Mouse (Mus musculus) midbrain, embryonic 11.5 days (tissue): ENCODE data around the gene Tlr9. TPM values are rescaled to one million over a fixed set of nuclear protein-coding genes. Genes with fewer than 3 reads are reported as not detected.
A peak's percentile ranks its signal among the peaks of the same experiment; 100 is the strongest.

ENCODE experiments used
- ATAC-seq: fragments of 200-750 bp; cut with Nextera tagmentation; 2 replicates; pipeline ENCODE4 v1.8.0; 2017; ENCODE audit warnings: moderate TSS enrichment, moderate library complexity; ENCODE audit not compliant: low FRiP score
- DNase-seq: peaks from one replicate; pipeline ENCODE4 v3.0.0; 2015; ENCODE audit warnings: low spot score; ENCODE audit errors: missing footprints
- H3K27ac ChIP-seq: fragments of 300-500 bp; sonication (generic); 2 replicates; pipeline ENCODE4 v1.5.1; 2014; ENCODE audit warnings: low read depth, low read length
- H3K27me3 ChIP-seq: fragments of 300-500 bp; sonication (generic); 2 replicates; pipeline ENCODE4 v1.6.1; 2014; ENCODE audit warnings: mild to moderate bottlenecking, low read length, moderate library complexity, mixed read lengths; ENCODE audit not compliant: control insufficient read depth, insufficient read depth
- H3K36me3 ChIP-seq: fragments of 300-500 bp; sonication (generic); 2 replicates; pipeline ENCODE4 v1.6.1; 2014; ENCODE audit warnings: mild to moderate bottlenecking, low read length, moderate library complexity, mixed read lengths; ENCODE audit not compliant: control insufficient read depth, insufficient read depth
- H3K4me1 ChIP-seq: fragments of 300-500 bp; sonication (generic); 2 replicates; pipeline ENCODE4 v1.6.1; 2014; ENCODE audit warnings: low read length; ENCODE audit not compliant: control insufficient read depth, insufficient read depth
- H3K4me2 ChIP-seq: fragments of 300-500 bp; sonication (generic); 2 replicates; pipeline ENCODE4 v1.6.1; 2014; ENCODE audit warnings: mild to moderate bottlenecking, moderate library complexity
- H3K4me3 ChIP-seq: fragments of 300-500 bp; sonication (generic); 2 replicates; pipeline ENCODE4 v1.5.1; 2014; ENCODE audit warnings: low read depth, low read length
- H3K9ac ChIP-seq: fragments of 300-500 bp; sonication (generic); 2 replicates; pipeline ENCODE4 v1.6.1; 2014; ENCODE audit warnings: low read length
- H3K9me3 ChIP-seq: fragments of 300-500 bp; sonication (generic); 2 replicates; pipeline ENCODE4 v1.6.1; 2016; ENCODE audit warnings: low read length; ENCODE audit not compliant: control insufficient read depth
- WGBS: fragments of 180-500 bp; shearing (Covaris S2); extraction: QIAGEN DNeasy Blood & Tissue Kit; methylation state at CpG from one replicate; pipeline ENCODE4 v1.1.7; 2014; 5-methylcytosine and 5-hydroxymethylcytosine counted together
- polyA plus RNA-seq: library from polyadenylated mRNA; unstranded; fragments of >200 nt; fragmentation: Nextera tagmentation; extraction: Ambion mirVana; gene quantifications from 2 replicates; pipeline ENCODE4 v1.2.1, GENCODE M21; 2014

Tlr9 gene
- polyA plus RNA-seq, 1 experiment from 2014 or later = not detected

GRCm38 (mm10) chr9:106266936-106267657 lies 44.7 kb downstream of the Tlr9 start:
- Histone ChIP-seq H3K9ac (no peak overlapping the region), H3K36me3 (no peaks in the 10 kb centered on the region), H3K4me3 (no peak overlapping the region), H3K27ac (no peak overlapping the region), H3K27me3 (no peaks in the 10 kb centered on the region), H3K9me3 (no peaks in the 10 kb centered on the region), H3K4me2 (no peak overlapping the region), H3K4me1 (peaks cover 10% of the 10 kb centered on the region)
- ATAC-seq = no peak
- no peak for DNase-seq
- WGBS = 64% methylated on average over 2 of the region's 2 CpGs

- H3K27ac ChIP-seq = no peak overlapping the region
Measured at GRCm38 (mm10) chr9:106268421-106268820, 46.0 kb downstream of the Tlr9 start.

GRCm38 (mm10) chr9:106269076-106269788 lies 46.8 kb downstream of the Tlr9 start:
- Histone ChIP-seq H3K9ac (no peak overlapping the region), H3K27me3 (no peaks in the 10 kb centered on the region), H3K9me3 (no peaks in the 10 kb centered on the region), H3K36me3 (no peaks in the 10 kb centered on the region), H3K4me1 (peaks cover 10% of the 10 kb centered on the region), H3K4me2 (no peak overlapping the region), H3K27ac (no peak overlapping the region), H3K4me3 (no peak overlapping the region)
- WGBS = 64% methylated on average over 9 of the region's 9 CpGs
- no peak for DNase-seq
- ATAC-seq = peak; percentile 51; the same call in 1 of the 2 replicates

More at GRCm38 (mm10) chr9:106268421-106268820, 46.0 kb downstream of the Tlr9 start:
- DNase-seq (no peak), ATAC-seq (0 out of 2 replicates have a peak, but pooled peaks have one; percentile 14)
- Histone ChIP-seq H3K4me1 (peaks cover 10% of the 10 kb centered on the region), H3K4me3 (no peak overlapping the region), H3K9me3 (no peaks in the 10 kb centered on the region), H3K4me2 (no peak overlapping the region), H3K9ac (no peak overlapping the region), H3K36me3 (no peaks in the 10 kb centered on the region), H3K27me3 (no peaks in the 10 kb centered on the region)
- 60% methylated on average over 4 of the region's 4 CpGs for WGBS

- Histone ChIP-seq H3K27me3 (no peaks in the 10 kb centered on the region), H3K27ac (no peak overlapping the region), H3K4me2 (no peak overlapping the region), H3K9me3 (no peaks in the 10 kb centered on the region), H3K36me3 (no peaks in the 10 kb centered on the region), H3K9ac (no peak overlapping the region), H3K4me1 (peaks cover 10% of the 10 kb centered on the region), H3K4me3 (no peak overlapping the region)
- DNase-seq (no peak), ATAC-seq (peak; percentile 76)
- 20% methylated on average over 2 of the region's 2 CpGs for WGBS
Measured at GRCm38 (mm10) chr9:106269879-106270278, 47.5 kb downstream of the Tlr9 start.

- Histone ChIP-seq H3K4me3 (no peak overlapping the region), H3K27me3 (no peaks in the 10 kb centered on the region), H3K27ac (no peak overlapping the region), H3K4me2 (no peak overlapping the region), H3K9ac (no peak overlapping the region), H3K9me3 (no peaks in the 10 kb centered on the region), H3K36me3 (no peaks in the 10 kb centered on the region), H3K4me1 (peaks cover 10% of the 10 kb centered on the region)
- 82% methylated on average over 4 of the region's 4 CpGs for WGBS
- no peak for DNase-seq
- no peak for ATAC-seq
Measured at GRCm38 (mm10) chr9:106270656-106271055, 48.3 kb downstream of the Tlr9 start.

GRCm38 (mm10) chr9:106272288-106272687 lies 49.9 kb downstream of the Tlr9 start:
- DNase-seq (no peak), ATAC-seq (no peak)
- no peak overlapping the region for H3K9ac ChIP-seq
- peaks cover 10% of the 10 kb centered on the region for H3K4me1 ChIP-seq
- no peak overlapping the region for H3K27ac ChIP-seq
- no peaks in the 10 kb centered on the region for H3K27me3 ChIP-seq
- H3K4me3 ChIP-seq = no peak overlapping the region
- no peaks in the 10 kb centered on the region for H3K9me3 ChIP-seq
- WGBS = 83% methylated on average over 1 of the region's 1 CpGs
- H3K4me2 ChIP-seq = no peak overlapping the region
- H3K36me3 ChIP-seq = no peaks in the 10 kb centered on the region

- no peaks in the 10 kb centered on the region for H3K27me3 ChIP-seq
- no peak overlapping the region for H3K9ac ChIP-seq
- no peak overlapping the region for H3K27ac ChIP-seq
- H3K4me3 ChIP-seq = no peak overlapping the region
- no peak for DNase-seq
- H3K4me2 ChIP-seq = no peak overlapping the region
- H3K9me3 ChIP-seq = no peaks in the 10 kb centered on the region
- H3K4me1 ChIP-seq = peaks cover 10% of the 10 kb centered on the region
- no peaks in the 10 kb centered on the region for H3K36me3 ChIP-seq
- 84% methylated on average over 12 of the region's 12 CpGs for WGBS
- ATAC-seq = no peak
Measured at GRCm38 (mm10) chr9:106273276-106273675, 50.9 kb downstream of the Tlr9 start.

GRCm38 (mm10) chr9:106273791-106274190 lies 51.4 kb downstream of the Tlr9 start:
- Histone ChIP-seq H3K4me3 (no peak overlapping the region), H3K36me3 (no peaks in the 10 kb centered on the region), H3K27me3 (no peaks in the 10 kb centered on the region), H3K9ac (no peak overlapping the region), H3K27ac (no peak overlapping the region), H3K9me3 (no peaks in the 10 kb centered on the region), H3K4me1 (peaks cover 10% of the 10 kb centered on the region), H3K4me2 (no peak overlapping the region)
- ATAC-seq = no peak
- DNase-seq = no peak
- 65% methylated on average over 4 of the region's 4 CpGs for WGBS

GRCm38 (mm10) chr9:106274652-106275180 lies 52.3 kb downstream of the Tlr9 start:
- H3K36me3 ChIP-seq = no peaks in the 10 kb centered on the region
- H3K4me3 ChIP-seq = no peak overlapping the region
- no peak for ATAC-seq
- no peak for DNase-seq
- H3K27ac ChIP-seq = no peak overlapping the region
- no peaks in the 10 kb centered on the region for H3K9me3 ChIP-seq
- peaks cover 4% of the 10 kb centered on the region for H3K4me1 ChIP-seq
- no peak overlapping the region for H3K4me2 ChIP-seq
- H3K27me3 ChIP-seq = no peaks in the 10 kb centered on the region
- WGBS = 90% methylated on average over 8 of the region's 8 CpGs
- no peak overlapping the region for H3K9ac ChIP-seq
